Mouse (Mus musculus) heart, embryonic 12.5 days (tissue): Measurements from ENCODE around the gene Acp6. TPM values are rescaled to one million over a fixed set of nuclear protein-coding genes. Genes with fewer than 3 reads are reported as not detected.
A peak's percentile ranks its signal among the peaks of the same experiment; 100 is the strongest.
"Not testable (repeated sequence)": the region's sequence is repeated elsewhere in the genome, so short reads cannot be mapped to it uniquely, and the experiment has no call there.

ENCODE experiments used
- ATAC-seq: fragments of 200-750 bp; cut with Nextera tagmentation; 2 replicates; pipeline ENCODE4 v1.8.0; 2017; ENCODE audit warnings: moderate TSS enrichment, moderate library complexity; ENCODE audit not compliant: insufficient number of reproducible peaks, low FRiP score
- H3K27ac ChIP-seq: fragments of 300-500 bp; sonication (generic); 2 replicates; pipeline ENCODE4 v1.5.1; 2016; ENCODE audit warnings: mild to moderate bottlenecking, moderate library complexity; ENCODE audit not compliant: poor library complexity, severe bottlenecking
- H3K27me3 ChIP-seq: fragments of 300-500 bp; sonication (generic); replicated peaks from 2 replicates; pipeline ENCODE4 v1.6.1; 2016; ENCODE audit warnings: mild to moderate bottlenecking, moderate library complexity
- H3K36me3 ChIP-seq: fragments of 300-500 bp; sonication (generic); 2 replicates; pipeline ENCODE4 v1.6.1; 2016; ENCODE audit warnings: mild to moderate bottlenecking, moderate library complexity
- H3K4me1 ChIP-seq: fragments of 300-500 bp; sonication (generic); replicated peaks from 2 replicates; pipeline ENCODE4 v1.6.1; 2016; ENCODE audit warnings: mild to moderate bottlenecking
- H3K4me2 ChIP-seq: fragments of 300-500 bp; sonication (generic); 2 replicates; pipeline ENCODE4 v1.6.1; 2016; ENCODE audit warnings: mild to moderate bottlenecking, moderate library complexity
- H3K4me3 ChIP-seq: fragments of 300-500 bp; sonication (generic); 2 replicates; pipeline ENCODE4 v1.5.1; 2016; ENCODE audit warnings: mild to moderate bottlenecking
- H3K9ac ChIP-seq: fragments of 300-500 bp; sonication (generic); 2 replicates; pipeline ENCODE4 v1.6.1; 2016; ENCODE audit warnings: mild to moderate bottlenecking, moderate library complexity
- H3K9me3 ChIP-seq: fragments of 300-500 bp; sonication (generic); replicated peaks from 2 replicates; pipeline ENCODE4 v1.6.1; 2016; ENCODE audit warnings: mild to moderate bottlenecking, moderate library complexity
- WGBS: fragments of 180-500 bp; shearing (Covaris S2); methylation state at CpG from one replicate; pipeline ENCODE4 v1.1.7; 2016; 5-methylcytosine and 5-hydroxymethylcytosine counted together
- polyA plus RNA-seq: library from polyadenylated mRNA; unstranded; fragments of >200 nt; fragmentation: Nextera tagmentation; extraction: Ambion mirVana; gene quantifications from 2 replicates; pipeline ENCODE4 v1.2.1, GENCODE M21; 2016

Acp6 gene
- polyA plus RNA-seq: 60.5 and 61.7 TPM in 2 replicates

DNA sequence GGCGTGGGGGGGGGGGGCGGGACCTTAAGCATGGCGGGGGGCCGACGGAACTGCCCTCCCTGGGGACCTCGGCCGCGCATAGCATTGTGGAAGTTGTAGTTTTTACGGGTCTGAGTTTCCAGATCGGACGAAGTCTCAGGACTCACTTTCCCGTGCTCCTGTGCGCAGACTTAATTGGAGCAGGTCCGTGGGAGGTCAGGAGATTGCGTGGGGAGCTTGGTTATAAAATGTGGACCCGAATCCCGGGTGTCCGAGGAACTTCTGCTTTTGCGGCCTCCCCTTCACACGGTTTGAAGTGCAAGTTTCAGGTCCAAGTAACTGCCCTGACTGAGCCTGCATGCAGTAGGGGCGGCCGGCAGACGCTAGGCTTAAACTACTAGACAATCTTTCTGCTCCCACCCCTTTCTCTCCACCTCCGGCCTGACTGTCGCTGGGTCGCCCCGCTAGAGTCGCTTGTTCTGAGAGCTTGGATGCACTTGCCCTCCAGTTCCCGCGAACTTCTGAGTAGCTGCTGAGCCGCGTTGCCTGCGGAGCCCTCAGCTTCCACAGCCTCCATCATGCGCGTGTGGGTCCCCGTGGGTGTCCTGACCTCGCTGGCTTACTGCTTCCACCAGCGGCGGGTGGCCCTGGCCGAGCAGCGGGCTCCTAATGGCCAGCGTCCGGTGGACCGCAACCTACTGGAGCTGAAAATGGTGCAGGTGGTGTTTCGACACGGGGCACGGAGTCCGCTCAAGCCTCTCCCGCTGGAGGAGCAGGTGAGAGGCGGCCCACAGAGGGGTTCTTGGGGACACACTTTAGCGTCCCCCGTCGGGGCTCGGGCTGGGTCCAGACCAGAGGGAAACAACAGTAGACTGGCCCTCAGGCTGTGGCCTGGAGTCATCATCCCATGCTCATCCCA, at the start of gene Acp6:
TSS of gene Acp6 (plus strand) at position 167 of the 898 bp plus-strand sequence.
- H3K4me1 ChIP-seq: peaks cover 21% of the 10 kb centered on the region; the same call in 1 of the 2 replicates
- peak within 1 kb of the TSS; percentile 73 for H3K4me2 ChIP-seq
- H3K27me3 ChIP-seq: no peaks in the 10 kb centered on the region
- H3K36me3 ChIP-seq: no peaks in the 10 kb centered on the region
- peak within 1 kb of the TSS; percentile 83 for H3K4me3 ChIP-seq
- H3K27ac ChIP-seq: peak within 1 kb of the TSS; percentile 85
- no peaks in the 10 kb centered on the region for H3K9me3 ChIP-seq
- WGBS: under 1% methylated on average over 54 of the region's 54 CpGs
- H3K9ac ChIP-seq: peak within 1 kb of the TSS; percentile 86
- ATAC-seq: peak; percentile 95

DNA sequence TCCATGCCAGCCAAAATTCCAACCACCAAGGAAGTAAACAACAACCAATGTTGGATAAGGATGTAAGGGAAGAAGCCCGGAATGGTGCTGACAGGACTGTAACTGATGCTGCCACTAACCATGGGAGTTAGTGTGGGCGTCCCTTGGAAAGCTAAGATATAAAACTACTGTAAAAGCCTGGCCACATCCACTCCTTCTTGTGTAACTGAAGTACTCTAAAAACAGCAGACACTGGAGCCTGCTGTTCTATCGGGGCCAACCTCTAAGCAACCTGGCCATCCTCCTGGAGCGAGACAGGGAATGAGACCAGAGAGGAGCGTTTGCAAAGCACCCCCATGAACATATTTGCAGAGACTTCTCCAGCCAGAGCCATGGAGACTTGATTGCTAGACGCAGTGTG, 41.1 kb upstream of the Acp6 start:
- WGBS: 66% methylated on average over 6 of the region's 6 CpGs
- H3K4me2 ChIP-seq: no peak overlapping the region
- no peaks in the 10 kb centered on the region for H3K36me3 ChIP-seq
- ATAC-seq: no peak
- no peaks in the 10 kb centered on the region for H3K4me1 ChIP-seq
- no peak overlapping the region for H3K9ac ChIP-seq
- H3K27ac ChIP-seq: no peak overlapping the region
- H3K27me3 ChIP-seq: no peaks in the 10 kb centered on the region
- H3K9me3 ChIP-seq: peaks cover 11% of the 10 kb centered on the region; the same call in 1 of the 2 replicates
- H3K4me3 ChIP-seq: no peak overlapping the region

DNA sequence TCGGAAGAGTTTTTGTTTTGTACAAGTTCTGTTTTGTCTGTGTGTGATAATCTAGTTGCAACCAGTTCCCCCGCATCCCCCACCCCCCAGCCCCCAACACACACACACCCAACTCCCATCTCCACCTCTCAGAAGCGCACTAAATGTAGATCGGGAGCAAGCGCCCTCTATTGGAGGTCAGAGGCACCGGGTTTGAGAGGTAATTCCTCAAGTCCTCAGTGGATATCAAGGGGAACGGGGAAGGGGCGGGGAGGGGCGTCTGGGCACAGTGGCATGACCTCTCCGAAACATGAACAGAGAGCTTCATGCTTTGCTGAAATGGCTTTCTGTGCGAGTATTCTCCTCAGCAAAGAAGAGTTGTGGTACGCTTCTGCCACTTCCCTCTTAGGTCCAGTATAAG, 40.3 kb upstream of the Acp6 start:
- Histone ChIP-seq H3K4me3 (no peak overlapping the region), H3K4me1 (no peaks in the 10 kb centered on the region), H3K36me3 (no peaks in the 10 kb centered on the region), H3K27ac (no peak overlapping the region), H3K9me3 (peaks cover 11% of the 10 kb centered on the region; the same call in 1 of the 2 replicates), H3K4me2 (no peak overlapping the region), H3K9ac (no peak overlapping the region), H3K27me3 (no peaks in the 10 kb centered on the region)
- 52% methylated on average over 12 of the region's 12 CpGs for WGBS
- no peak for ATAC-seq

DNA sequence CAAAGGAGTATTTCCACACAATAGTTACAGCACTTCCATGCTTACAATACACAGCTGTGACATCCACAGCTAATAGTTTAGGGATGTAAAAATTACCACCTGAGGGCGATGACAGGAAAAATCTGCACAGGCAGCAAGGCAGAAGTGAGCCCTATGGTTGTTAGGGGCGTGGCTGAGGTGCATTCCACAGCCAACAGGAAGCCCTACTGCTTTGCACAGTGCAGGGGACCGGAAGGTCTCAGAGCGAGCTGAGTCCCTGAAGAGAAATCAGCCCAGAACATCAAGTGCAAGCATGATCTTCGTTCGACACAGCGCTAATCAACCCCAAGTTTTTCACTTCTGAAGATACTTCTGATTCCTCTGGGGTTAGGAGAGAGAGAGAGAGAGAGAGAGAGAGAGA, 34.4 kb upstream of the Acp6 start:
- no peak for ATAC-seq
- 29% methylated on average over 7 of the region's 7 CpGs for WGBS
- Histone ChIP-seq H3K27ac (no peak overlapping the region), H3K4me3 (no peak overlapping the region), H3K9ac (no peak overlapping the region), H3K4me1 (no peaks in the 10 kb centered on the region; the same call in 1 of the 2 replicates), H3K4me2 (peak overlapping the region; percentile 27; the same call in 1 of the 2 replicates), H3K9me3 (peaks cover 5% of the 10 kb centered on the region; the same call in 1 of the 2 replicates), H3K27me3 (no peaks in the 10 kb centered on the region), H3K36me3 (no peaks in the 10 kb centered on the region)

DNA sequence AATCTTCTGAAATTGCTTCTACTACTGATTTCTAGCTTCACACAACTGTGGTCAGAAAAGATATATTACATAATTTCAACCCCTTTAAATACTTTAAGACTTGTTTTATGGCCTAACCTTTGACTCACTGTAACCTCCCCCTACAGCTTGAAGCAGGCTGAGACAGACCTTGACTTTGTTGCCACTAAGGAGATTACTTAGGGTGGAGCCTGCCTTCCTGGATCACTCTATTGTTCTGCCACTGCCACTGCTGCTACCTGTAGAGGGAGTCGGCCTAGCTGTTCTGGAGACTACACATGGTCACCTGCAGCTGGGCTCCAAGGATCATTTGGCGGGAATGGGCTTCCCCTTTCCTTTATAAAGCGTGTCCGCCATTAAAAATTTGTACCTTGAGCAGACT, 29.2 kb upstream of the Acp6 start:
- H3K4me2 ChIP-seq: no peak overlapping the region
- no peaks in the 10 kb centered on the region for H3K36me3 ChIP-seq
- H3K4me3 ChIP-seq: no peak overlapping the region
- no peaks in the 10 kb centered on the region; the same call in 1 of the 2 replicates for H3K4me1 ChIP-seq
- whole genome bisulfite sequencing: 71% methylated on average over 4 of the region's 4 CpGs
- peaks cover 3% of the 10 kb centered on the region; the same call in 1 of the 2 replicates for H3K9me3 ChIP-seq
- no peak overlapping the region for H3K27ac ChIP-seq
- no peak for ATAC-seq
- no peaks in the 10 kb centered on the region for H3K27me3 ChIP-seq
- H3K9ac ChIP-seq: no peak overlapping the region

DNA sequence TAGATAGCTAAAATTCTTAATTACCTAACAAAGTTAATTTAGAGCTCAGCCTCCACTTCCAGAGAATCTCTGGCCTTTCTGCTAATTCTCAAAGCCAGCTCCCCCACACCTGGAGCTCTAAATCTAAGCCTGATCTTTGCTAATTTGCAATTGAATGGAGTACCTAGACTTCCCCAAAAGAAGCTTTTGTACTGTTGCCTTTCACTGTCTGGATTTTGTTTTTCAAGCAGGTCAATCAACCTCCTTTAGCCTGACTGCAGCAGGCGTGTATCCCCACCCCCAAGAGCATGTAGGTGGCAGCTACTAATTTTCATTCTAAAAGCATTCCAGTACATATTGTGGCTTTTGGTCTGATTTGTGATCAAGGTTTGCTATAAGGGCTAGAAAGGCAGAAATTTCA, 20.9 kb upstream of the Acp6 start:
- not testable (repeated sequence) for H3K27ac ChIP-seq, H3K27me3 ChIP-seq, ATAC-seq, H3K9ac ChIP-seq, H3K36me3 ChIP-seq, H3K4me1 ChIP-seq, H3K4me3 ChIP-seq, H3K4me2 ChIP-seq
- 76% methylated on average over 1 of the region's 1 CpGs for WGBS
- peaks cover 23% of the 10 kb centered on the region for H3K9me3 ChIP-seq

DNA sequence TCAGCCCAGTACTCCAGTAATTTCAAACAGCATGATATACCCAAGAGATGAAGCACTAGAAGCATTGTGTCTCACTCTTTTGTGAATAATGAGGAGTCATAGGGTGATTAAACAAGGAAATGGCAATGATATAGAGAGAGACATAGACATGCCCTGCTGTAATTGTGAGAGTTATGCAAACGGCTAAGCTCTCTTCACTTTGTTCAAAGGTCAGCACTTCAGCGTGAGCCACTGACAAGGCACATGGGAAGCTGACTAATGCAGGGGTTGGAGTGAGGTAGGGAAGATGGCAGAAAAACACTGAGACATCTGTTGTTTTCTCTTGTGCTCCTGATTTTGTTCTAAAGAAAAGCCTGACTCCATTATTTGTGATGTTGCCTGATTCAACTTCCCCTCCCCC, 7.5 kb upstream of the Acp6 start:
- 45% methylated on average over 2 of the region's 2 CpGs for WGBS
- Histone ChIP-seq H3K4me3 (no peak overlapping the region), H3K27ac (no peak overlapping the region), H3K36me3 (no peaks in the 10 kb centered on the region), H3K9me3 (peaks cover 7% of the 10 kb centered on the region; the same call in 1 of the 2 replicates), H3K4me1 (0 out of 2 replicates have a peak, but pooled peaks cover 5% of the 10 kb centered on the region), H3K4me2 (no peak overlapping the region), H3K9ac (no peak overlapping the region), H3K27me3 (no peaks in the 10 kb centered on the region)
- no peak for ATAC-seq

DNA sequence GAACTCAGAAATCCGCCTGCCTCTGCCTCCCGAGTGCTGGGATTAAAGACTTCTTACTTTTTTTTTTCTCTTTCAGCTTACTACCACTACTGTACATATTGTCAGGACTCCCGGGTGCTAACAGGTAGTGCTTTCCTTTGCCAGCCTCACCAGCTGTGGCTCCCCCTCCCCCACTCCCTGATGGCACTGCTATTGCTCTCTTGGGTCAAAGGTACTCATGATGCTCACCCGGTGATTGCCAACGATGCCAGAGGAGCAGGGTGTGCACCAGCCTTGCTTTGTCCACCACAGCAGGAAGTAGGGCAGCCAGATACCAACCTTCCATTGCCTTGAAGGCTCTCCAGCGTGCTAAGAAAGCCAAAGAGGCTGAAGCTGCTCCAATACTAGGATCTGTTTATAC, 2.1 kb upstream of the Acp6 start:
- WGBS: 91% methylated on average over 6 of the region's 6 CpGs
- Histone ChIP-seq H3K4me3 (no peak overlapping the region), H3K27ac (no peak overlapping the region), H3K36me3 (no peaks in the 10 kb centered on the region), H3K4me1 (peaks cover 13% of the 10 kb centered on the region; the same call in 1 of the 2 replicates), H3K27me3 (no peaks in the 10 kb centered on the region), H3K4me2 (no peak overlapping the region), H3K9ac (no peak overlapping the region), H3K9me3 (no peaks in the 10 kb centered on the region)
- ATAC-seq: no peak

DNA sequence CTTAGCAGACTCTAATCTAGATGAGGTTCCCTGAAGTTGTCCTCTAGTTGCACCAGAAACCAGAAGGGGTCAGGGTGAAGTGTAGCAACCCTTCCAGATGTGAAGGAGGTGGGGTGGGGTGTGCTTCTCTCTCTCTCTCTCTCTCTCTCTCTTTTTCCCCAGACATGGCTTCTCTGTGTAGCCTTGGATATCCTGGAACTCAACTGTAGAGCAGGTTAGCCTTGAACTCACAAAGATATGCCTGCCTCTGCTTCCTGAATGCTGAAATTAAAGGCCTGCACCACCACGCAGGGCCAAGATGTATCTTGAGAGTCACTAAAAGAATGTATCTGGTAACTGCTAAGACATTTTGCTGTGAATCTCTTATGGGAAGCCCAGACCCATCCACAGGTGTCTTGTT, 1.3 kb upstream of the Acp6 start:
- H3K9me3 ChIP-seq: no peaks in the 10 kb centered on the region
- H3K4me1 ChIP-seq: peaks cover 20% of the 10 kb centered on the region; the same call in 1 of the 2 replicates
- ATAC-seq: no peak
- WGBS: 77% methylated on average over 1 of the region's 1 CpGs
- no peak overlapping the region for H3K4me2 ChIP-seq
- H3K4me3 ChIP-seq: no peak overlapping the region
- H3K27ac ChIP-seq: no peak overlapping the region
- no peaks in the 10 kb centered on the region for H3K36me3 ChIP-seq
- H3K9ac ChIP-seq: no peak overlapping the region
- no peaks in the 10 kb centered on the region for H3K27me3 ChIP-seq

DNA sequence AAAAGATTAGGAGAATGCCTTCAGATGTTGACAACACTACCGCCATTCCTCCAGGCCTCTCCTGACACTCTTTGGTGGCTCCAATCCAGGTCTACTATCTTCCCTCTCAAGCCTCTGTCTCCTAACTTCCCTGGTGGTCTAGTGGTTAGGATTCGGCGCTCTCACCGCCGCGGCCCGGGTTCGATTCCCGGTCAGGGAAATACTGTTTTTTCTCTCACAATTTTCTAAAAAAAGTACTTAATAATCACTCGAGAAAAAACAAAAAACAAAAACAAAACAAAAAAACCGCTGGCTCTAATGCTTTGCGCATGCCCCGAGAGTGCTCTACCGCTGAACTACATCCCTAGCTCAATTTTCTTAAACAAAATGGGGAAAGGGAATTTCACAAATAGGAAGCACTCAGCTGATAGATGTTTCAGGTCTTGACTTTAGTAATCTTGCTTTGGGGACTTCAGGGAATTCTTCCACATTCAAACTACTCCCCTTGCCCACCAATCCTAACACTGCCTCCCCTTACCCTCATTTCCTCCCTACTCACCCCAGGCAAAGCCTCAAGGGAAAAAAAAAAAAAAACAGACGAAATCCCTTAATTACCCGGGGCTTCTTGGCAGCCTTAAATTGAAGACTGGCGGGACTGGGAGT, 498 bp upstream of the Acp6 start:
- Histone ChIP-seq H3K27ac (peak overlapping the region; percentile 85), H3K27me3 (no peaks in the 10 kb centered on the region), H3K9me3 (no peaks in the 10 kb centered on the region), H3K9ac (peak overlapping the region; percentile 48), H3K36me3 (no peaks in the 10 kb centered on the region), H3K4me1 (peaks cover 21% of the 10 kb centered on the region; the same call in 1 of the 2 replicates), H3K4me3 (peak overlapping the region; percentile 83), H3K4me2 (peak overlapping the region; percentile 73)
- WGBS: under 1% methylated on average over 17 of the region's 17 CpGs
- ATAC-seq: peak; percentile 60; the same call in 1 of the 2 replicates

DNA sequence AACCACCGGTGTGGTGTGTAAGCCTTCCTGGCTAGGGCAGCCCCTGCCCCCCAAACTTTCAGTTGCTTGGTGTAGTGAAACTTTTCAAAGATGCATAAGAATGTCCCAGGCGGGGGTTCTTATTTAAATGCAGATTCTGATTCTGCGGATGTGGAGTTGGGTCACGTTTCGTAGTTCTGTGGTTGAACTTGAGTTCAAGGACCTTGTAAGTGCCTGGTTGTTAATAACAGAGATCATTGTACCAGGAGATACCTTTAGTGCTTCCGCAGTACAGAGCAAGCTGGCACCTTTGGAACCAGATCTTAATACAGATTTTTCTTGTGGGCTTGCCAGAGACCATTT, 903 bp downstream of the Acp6 start:
- peak overlapping the region; percentile 86 for H3K9ac ChIP-seq
- no peaks in the 10 kb centered on the region for H3K36me3 ChIP-seq
- peaks cover 21% of the 10 kb centered on the region; the same call in 1 of the 2 replicates for H3K4me1 ChIP-seq
- peak overlapping the region; percentile 73 for H3K4me2 ChIP-seq
- 12% methylated on average over 6 of the region's 6 CpGs for WGBS
- H3K27me3 ChIP-seq: no peaks in the 10 kb centered on the region
- ATAC-seq: no peak
- peak overlapping the region; percentile 85 for H3K27ac ChIP-seq
- H3K9me3 ChIP-seq: no peaks in the 10 kb centered on the region
- peak overlapping the region; percentile 83 for H3K4me3 ChIP-seq
